Mouse (Mus musculus): Measurements from ENCODE around the gene Gm8127. TPM values are rescaled to one million over a fixed set of nuclear protein-coding genes. Genes with fewer than 3 reads are reported as not detected.
"Not testable (repeated sequence)": the region's sequence is repeated elsewhere in the genome, so short reads cannot be mapped to it uniquely, and the experiment has no call there.

The Gm8127 gene
- not detected in 2 replicates for polyA plus RNA-seq (2014; fragmentation: Nextera tagmentation; extraction: Ambion mirVana)

DNA sequence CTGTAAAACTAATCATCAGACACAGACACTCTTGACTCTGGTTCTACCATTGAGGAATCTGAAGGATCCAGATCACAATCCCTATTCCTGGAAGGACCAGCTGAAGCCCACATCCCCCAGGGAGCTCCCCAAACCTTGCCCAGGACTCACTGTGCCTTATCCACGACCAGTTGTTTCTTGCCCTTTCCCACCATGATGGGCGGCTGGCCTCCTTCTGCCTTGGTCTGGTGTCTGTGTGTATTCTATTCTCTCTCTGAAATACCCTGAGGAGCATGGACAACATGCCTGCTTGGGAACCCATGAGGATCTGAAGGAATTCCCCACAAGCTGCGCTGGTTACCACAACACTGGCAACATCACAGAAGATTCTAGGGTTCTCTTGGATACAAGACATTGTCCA lies at the start of gene Gm8127:
TSS of gene Gm8127 (minus strand) at position 330 of the 400 bp plus-strand sequence.
- H3K36me3 ChIP-seq (ENCODE audit: control insufficient read depth, insufficient read depth, low read length); H3K4me2 ChIP-seq (replicated peaks; ENCODE audit: low read depth, low read length); H3K4me3 ChIP-seq (ENCODE audit: low read length); H3K9me3 ChIP-seq (ENCODE audit: control insufficient read depth, low read length); H3K9ac ChIP-seq (ENCODE audit: low read depth, low read length); H3K27me3 ChIP-seq (ENCODE audit: control insufficient read depth, insufficient read depth, low read length); H3K27ac ChIP-seq (ENCODE audit: low read depth, low read length); H3K4me1 ChIP-seq (ENCODE audit: control insufficient read depth, insufficient read depth, low read length); ATAC-seq (ENCODE audit: low FRiP score, low TSS enrichment): not testable (repeated sequence)
- WGBS = 84% methylated on average over 3 of the region's 3 CpGs

DNA sequence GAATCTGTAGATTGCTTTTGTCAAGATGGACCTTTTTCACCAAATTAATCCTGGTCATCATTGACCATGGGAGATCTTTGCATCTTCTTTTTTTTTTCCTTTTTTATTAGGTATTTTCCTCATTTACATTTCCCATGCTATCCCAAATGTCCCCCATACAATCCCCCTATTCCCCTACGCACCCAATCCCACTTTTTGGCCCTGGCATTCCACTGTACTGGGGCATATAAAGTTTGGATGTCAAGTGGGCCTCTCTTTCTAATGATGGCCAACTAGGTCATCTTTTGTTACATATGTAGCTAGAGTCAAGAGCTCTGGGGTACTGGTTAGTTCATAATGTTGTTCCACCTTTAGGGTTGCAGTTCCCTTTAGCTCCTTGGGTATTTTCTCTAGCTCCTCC lies 44.0 kb upstream of the Gm8127 start:
- not testable (repeated sequence) for H3K9me3 ChIP-seq (ENCODE audit: control insufficient read depth, low read length); H3K4me2 ChIP-seq (replicated peaks; ENCODE audit: low read depth, low read length); H3K27ac ChIP-seq (ENCODE audit: low read depth, low read length); H3K4me3 ChIP-seq (ENCODE audit: low read length); H3K4me1 ChIP-seq (ENCODE audit: control insufficient read depth, insufficient read depth, low read length); H3K27me3 ChIP-seq (ENCODE audit: control insufficient read depth, insufficient read depth, low read length); H3K36me3 ChIP-seq (ENCODE audit: control insufficient read depth, insufficient read depth, low read length); H3K9ac ChIP-seq (ENCODE audit: low read depth, low read length); ATAC-seq (ENCODE audit: low FRiP score, low TSS enrichment)
- 76% methylated on average over 1 of the region's 1 CpGs for WGBS

DNA sequence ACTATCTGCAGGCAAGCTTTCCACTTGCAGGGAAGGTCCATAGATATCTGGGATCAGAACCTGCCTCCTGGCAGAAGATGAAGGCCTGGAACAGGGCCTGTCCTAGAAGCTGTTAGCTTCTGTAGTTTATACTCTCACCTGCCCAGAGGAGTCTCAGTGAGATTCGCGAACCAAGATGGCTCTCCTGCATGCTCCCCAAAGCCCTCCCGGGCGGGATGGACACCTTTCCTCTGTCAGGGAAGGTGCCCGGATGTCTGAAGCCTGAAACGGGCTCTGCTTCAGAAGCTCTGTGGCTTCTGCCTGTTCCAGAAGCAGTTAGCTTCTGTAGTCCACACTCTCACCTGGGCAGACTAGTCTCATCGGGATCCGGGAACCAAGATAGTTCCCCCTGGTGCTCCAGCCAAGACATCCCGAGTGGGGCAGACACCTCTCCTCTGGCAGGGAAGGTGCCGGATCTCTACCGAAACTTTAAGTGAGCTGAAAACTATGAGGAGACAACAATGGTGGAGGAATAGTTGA lies 37.8 kb upstream of the Gm8127 start:
- H3K4me3 ChIP-seq (ENCODE audit: low read length); H3K36me3 ChIP-seq (ENCODE audit: control insufficient read depth, insufficient read depth, low read length); H3K9me3 ChIP-seq (ENCODE audit: control insufficient read depth, low read length); H3K9ac ChIP-seq (ENCODE audit: low read depth, low read length); H3K27me3 ChIP-seq (ENCODE audit: control insufficient read depth, insufficient read depth, low read length); H3K27ac ChIP-seq (ENCODE audit: low read depth, low read length); H3K4me1 ChIP-seq (ENCODE audit: control insufficient read depth, insufficient read depth, low read length); H3K4me2 ChIP-seq (replicated peaks; ENCODE audit: low read depth, low read length); ATAC-seq (ENCODE audit: low FRiP score, low TSS enrichment): not testable (repeated sequence)
- 94% methylated on average over 9 of the region's 11 CpGs for WGBS

DNA sequence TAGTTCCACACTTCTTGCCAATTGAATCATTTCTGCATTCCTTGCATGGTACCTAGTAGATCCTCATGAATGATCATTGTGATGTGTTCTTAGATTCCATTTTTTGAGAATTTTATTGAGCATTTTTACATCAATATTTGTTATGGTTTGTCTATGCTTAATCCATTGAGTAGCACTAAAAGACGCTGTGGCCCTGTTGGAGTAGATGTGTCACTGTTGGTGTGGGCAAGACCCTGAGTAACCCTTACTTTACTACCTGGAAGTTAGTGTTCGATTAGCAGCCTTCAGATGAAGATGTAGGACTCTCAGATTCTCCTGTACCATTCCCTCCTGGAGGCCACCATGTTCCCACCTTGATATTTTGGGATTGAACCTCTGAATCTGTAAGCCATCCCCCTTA lies 35.0 kb upstream of the Gm8127 start:
- WGBS = 76% methylated on average over 2 of the region's 2 CpGs
- not testable (repeated sequence) for H3K27ac ChIP-seq (ENCODE audit: low read depth, low read length); H3K4me1 ChIP-seq (ENCODE audit: control insufficient read depth, insufficient read depth, low read length); ATAC-seq (ENCODE audit: low FRiP score, low TSS enrichment); H3K27me3 ChIP-seq (ENCODE audit: control insufficient read depth, insufficient read depth, low read length); H3K9ac ChIP-seq (ENCODE audit: low read depth, low read length); H3K4me3 ChIP-seq (ENCODE audit: low read length); H3K9me3 ChIP-seq (ENCODE audit: control insufficient read depth, low read length); H3K4me2 ChIP-seq (replicated peaks; ENCODE audit: low read depth, low read length); H3K36me3 ChIP-seq (ENCODE audit: control insufficient read depth, insufficient read depth, low read length)

DNA sequence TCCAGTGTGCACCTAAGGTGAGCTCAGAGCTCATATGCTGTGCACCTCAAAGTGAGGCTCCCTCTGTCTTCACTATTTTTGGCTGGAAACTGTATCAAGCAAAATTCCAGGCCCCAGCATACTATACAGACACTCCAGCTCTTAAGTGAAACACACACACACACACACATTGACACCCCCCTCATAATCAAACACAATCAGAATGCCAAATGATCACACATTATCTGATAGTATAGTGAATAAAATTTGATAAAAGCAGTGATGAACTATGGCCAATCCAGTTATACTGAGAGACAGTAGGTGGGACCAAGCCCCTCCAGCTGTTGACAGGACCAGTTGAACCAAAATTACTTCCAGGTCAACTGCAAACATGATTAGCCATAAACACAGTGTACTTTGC lies 25.9 kb upstream of the Gm8127 start:
- H3K36me3 ChIP-seq (ENCODE audit: control insufficient read depth, insufficient read depth, low read length); H3K4me3 ChIP-seq (ENCODE audit: low read length); ATAC-seq (ENCODE audit: low FRiP score, low TSS enrichment): not testable (repeated sequence)

DNA sequence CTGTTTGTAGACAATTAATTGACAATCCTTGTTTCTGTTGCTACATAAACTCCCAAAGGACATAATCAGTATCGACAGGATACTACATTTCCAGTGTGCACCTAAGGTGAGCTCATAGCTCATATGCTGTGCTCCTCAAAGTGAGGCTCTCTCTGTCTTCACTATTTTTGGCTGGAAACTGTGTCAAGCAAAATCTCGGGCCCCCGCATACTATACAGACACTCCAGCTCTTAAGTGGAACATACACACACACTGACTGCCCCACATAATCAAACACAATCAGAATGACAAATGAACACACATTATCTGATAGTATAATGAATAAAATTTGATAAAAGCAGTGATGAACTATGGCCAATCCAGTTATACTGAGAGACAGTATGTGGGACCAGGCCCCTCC lies 15.0 kb downstream of the Gm8127 start:
- ATAC-seq (ENCODE audit: low FRiP score, low TSS enrichment) = not testable (repeated sequence)
- 93% methylated on average over 3 of the region's 3 CpGs for WGBS

More for the DNA sequence above, 25.9 kb upstream of the Gm8127 start:
- not testable (repeated sequence) for H3K4me1 ChIP-seq (ENCODE audit: control insufficient read depth, insufficient read depth, low read length); H3K27ac ChIP-seq (ENCODE audit: low read depth, low read length); H3K27me3 ChIP-seq (ENCODE audit: control insufficient read depth, insufficient read depth, low read length); H3K4me2 ChIP-seq (replicated peaks; ENCODE audit: low read depth, low read length); H3K9ac ChIP-seq (ENCODE audit: low read depth, low read length); H3K9me3 ChIP-seq (ENCODE audit: control insufficient read depth, low read length)

DNA sequence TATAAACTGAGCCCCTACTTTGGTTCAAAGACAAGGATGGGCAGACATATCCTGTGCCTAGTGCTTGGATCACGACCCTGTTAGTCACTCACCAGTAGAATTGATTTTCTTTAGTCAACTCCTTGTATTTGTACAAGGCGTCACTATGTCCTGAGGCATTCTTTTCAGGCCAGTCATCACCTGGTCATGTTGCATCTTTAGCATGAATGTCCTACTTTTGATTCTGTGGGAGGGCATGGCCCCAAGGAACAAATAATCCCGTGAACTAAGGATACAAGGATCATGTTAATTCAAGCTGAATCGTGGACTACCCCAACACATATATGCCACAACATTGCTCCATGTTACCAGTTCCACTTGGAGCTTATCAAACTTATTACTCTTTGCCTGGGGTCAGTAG lies 15.5 kb downstream of the Gm8127 start:
- not testable (repeated sequence) for H3K27me3 ChIP-seq (ENCODE audit: control insufficient read depth, insufficient read depth, low read length); H3K27ac ChIP-seq (ENCODE audit: low read depth, low read length); ATAC-seq (ENCODE audit: low FRiP score, low TSS enrichment); H3K9me3 ChIP-seq (ENCODE audit: control insufficient read depth, low read length); H3K9ac ChIP-seq (ENCODE audit: low read depth, low read length); H3K4me2 ChIP-seq (replicated peaks; ENCODE audit: low read depth, low read length); H3K4me3 ChIP-seq (ENCODE audit: low read length); H3K36me3 ChIP-seq (ENCODE audit: control insufficient read depth, insufficient read depth, low read length); H3K4me1 ChIP-seq (ENCODE audit: control insufficient read depth, insufficient read depth, low read length)
- 59% methylated on average over 4 of the region's 4 CpGs for WGBS

More for the DNA sequence above, 15.0 kb downstream of the Gm8127 start:
- H3K36me3 ChIP-seq (ENCODE audit: control insufficient read depth, insufficient read depth, low read length); H3K9ac ChIP-seq (ENCODE audit: low read depth, low read length); H3K27me3 ChIP-seq (ENCODE audit: control insufficient read depth, insufficient read depth, low read length); H3K27ac ChIP-seq (ENCODE audit: low read depth, low read length); H3K9me3 ChIP-seq (ENCODE audit: control insufficient read depth, low read length); H3K4me3 ChIP-seq (ENCODE audit: low read length); H3K4me2 ChIP-seq (replicated peaks; ENCODE audit: low read depth, low read length); H3K4me1 ChIP-seq (ENCODE audit: control insufficient read depth, insufficient read depth, low read length): not testable (repeated sequence)

DNA sequence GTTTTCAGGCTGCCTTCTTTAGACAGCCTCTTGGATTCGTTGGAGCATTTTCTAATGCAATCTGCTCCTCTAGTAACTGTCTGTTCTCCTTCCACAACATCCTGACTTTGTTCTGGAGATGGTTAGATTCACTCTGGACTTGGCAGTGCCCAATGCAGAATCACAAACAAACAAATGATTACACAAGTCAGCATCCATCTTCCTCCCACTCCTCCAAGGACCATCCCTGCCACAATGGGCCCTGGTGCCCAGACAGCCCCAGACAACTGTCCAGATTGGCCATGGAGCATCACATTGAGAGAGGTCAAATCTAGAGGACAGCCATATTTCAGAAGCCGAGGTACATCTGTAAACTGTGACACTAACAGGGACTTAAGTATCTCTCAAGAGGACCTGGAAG lies 16.2 kb downstream of the Gm8127 start:
- 68% methylated on average over 2 of the region's 2 CpGs for WGBS

DNA sequence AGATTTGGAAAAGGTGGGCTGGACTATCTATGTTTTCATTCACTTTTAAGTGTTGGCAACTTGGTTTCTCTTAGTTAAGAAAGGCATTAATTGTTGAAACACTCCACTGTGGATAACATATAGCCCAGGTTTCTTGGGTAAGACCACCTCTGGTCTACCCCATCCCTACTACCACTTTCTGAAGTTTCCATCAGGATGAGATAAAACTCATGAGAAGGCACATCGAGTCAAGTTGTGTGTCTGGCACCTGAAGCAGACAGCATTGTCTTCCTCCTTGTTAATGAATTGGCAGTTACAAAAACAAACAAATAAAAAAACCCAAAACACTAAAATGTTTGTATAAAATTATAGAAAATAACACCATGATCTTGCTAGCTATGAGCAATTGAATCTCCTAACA lies 17.9 kb downstream of the Gm8127 start:
- not testable (repeated sequence) for H3K9ac ChIP-seq (ENCODE audit: low read depth, low read length); H3K27me3 ChIP-seq (ENCODE audit: control insufficient read depth, insufficient read depth, low read length); ATAC-seq (ENCODE audit: low FRiP score, low TSS enrichment); H3K36me3 ChIP-seq (ENCODE audit: control insufficient read depth, insufficient read depth, low read length); H3K4me1 ChIP-seq (ENCODE audit: control insufficient read depth, insufficient read depth, low read length); H3K4me2 ChIP-seq (replicated peaks; ENCODE audit: low read depth, low read length); H3K27ac ChIP-seq (ENCODE audit: low read depth, low read length); H3K9me3 ChIP-seq (ENCODE audit: control insufficient read depth, low read length); H3K4me3 ChIP-seq (ENCODE audit: low read length)
- 84% methylated on average over 1 of the region's 1 CpGs for WGBS

More for the DNA sequence above, 16.2 kb downstream of the Gm8127 start:
- not testable (repeated sequence) for H3K9ac ChIP-seq (ENCODE audit: low read depth, low read length); H3K36me3 ChIP-seq (ENCODE audit: control insufficient read depth, insufficient read depth, low read length); H3K4me3 ChIP-seq (ENCODE audit: low read length); H3K4me2 ChIP-seq (replicated peaks; ENCODE audit: low read depth, low read length); H3K9me3 ChIP-seq (ENCODE audit: control insufficient read depth, low read length); ATAC-seq (ENCODE audit: low FRiP score, low TSS enrichment); H3K4me1 ChIP-seq (ENCODE audit: control insufficient read depth, insufficient read depth, low read length); H3K27me3 ChIP-seq (ENCODE audit: control insufficient read depth, insufficient read depth, low read length); H3K27ac ChIP-seq (ENCODE audit: low read depth, low read length)

All from kidney, embryonic 14.5 days (tissue).